Mouse (Mus musculus) lung, postnatal 36 days (tissue): ENCODE measurements around the gene H2-DMb1.

Experiments used
- DNase-seq: peaks from one replicate; pipeline ENCODE4 v3.0.0; 2022; ENCODE audit warnings: mixed read lengths

The H2-DMb1 gene

GRCm38 (mm10) chr17:34196941-34197894 is 44.3 kb downstream of the H2-DMb1 start, which contains the start of gene Psmb8:
Gene Psmb8 (plus strand): TSS chr17:34197721.
- DNase-seq, result peak; percentile 99

GRCm38 (mm10) chr17:34197904-34198520 is 45.1 kb downstream of the H2-DMb1 start:
- DNase-seq, result peak; percentile 89

GRCm38 (mm10) chr17:34198521-34198912 is 45.6 kb downstream of the H2-DMb1 start:
- no peak for DNase-seq

GRCm38 (mm10) chr17:34199050-34199619 is 46.3 kb downstream of the H2-DMb1 start:
- no peak for DNase-seq

GRCm38 (mm10) chr17:34200047-34200446 is 47.2 kb downstream of the H2-DMb1 start:
- no peak for DNase-seq

GRCm38 (mm10) chr17:34200772-34201505 is 48.1 kb downstream of the H2-DMb1 start:
- no peak for DNase-seq

GRCm38 (mm10) chr17:34201506-34202055 is 48.7 kb downstream of the H2-DMb1 start:
- DNase-seq, result no peak

- no peak for DNase-seq
These were observed 50.0 kb downstream of the H2-DMb1 start for GRCm38 (mm10) chr17:34202760-34203442.

GRCm38 (mm10) chr17:34203444-34203843 is 50.6 kb downstream of the H2-DMb1 start, which contains the start of gene Tap2:
Gene Tap2 (plus strand): TSS chr17:34203527.
- DNase-seq, result no peak

GRCm38 (mm10) chr17:34204303-34205010 is 51.6 kb downstream of the H2-DMb1 start:
- peak; percentile 95 for DNase-seq

GRCm38 (mm10) chr17:34205021-34205745 is 52.3 kb downstream of the H2-DMb1 start:
- DNase-seq, result peak; percentile 34

GRCm38 (mm10) chr17:34205746-34206176 is 52.9 kb downstream of the H2-DMb1 start:
- peak; percentile 74 for DNase-seq

- DNase-seq, result no peak
These were observed 53.9 kb downstream of the H2-DMb1 start for GRCm38 (mm10) chr17:34206731-34207130.

- peak; percentile 22 for DNase-seq
These were observed 54.6 kb downstream of the H2-DMb1 start for GRCm38 (mm10) chr17:34207456-34207855.

- no peak for DNase-seq
These were observed 55.0 kb downstream of the H2-DMb1 start for GRCm38 (mm10) chr17:34207866-34208265.

- DNase-seq, result no peak
These were observed 55.5 kb downstream of the H2-DMb1 start for GRCm38 (mm10) chr17:34208421-34208820.

- DNase-seq, result no peak
These were observed 56.8 kb downstream of the H2-DMb1 start for GRCm38 (mm10) chr17:34209680-34210079.
